Mouse (Mus musculus) forelimb bud, embryonic 11.5 days (tissue): ENCODE data around the gene F2.
"Not testable (repeated sequence)": the region's sequence is repeated elsewhere in the genome, so short reads cannot be mapped to it uniquely, and the experiment has no call there.

Experiments
- DNase-seq: peaks from one replicate; pipeline ENCODE4 v3.0.0-alpha.2; 2012; ENCODE audit warnings: low read depth, low spot score

The F2 gene

DNA sequence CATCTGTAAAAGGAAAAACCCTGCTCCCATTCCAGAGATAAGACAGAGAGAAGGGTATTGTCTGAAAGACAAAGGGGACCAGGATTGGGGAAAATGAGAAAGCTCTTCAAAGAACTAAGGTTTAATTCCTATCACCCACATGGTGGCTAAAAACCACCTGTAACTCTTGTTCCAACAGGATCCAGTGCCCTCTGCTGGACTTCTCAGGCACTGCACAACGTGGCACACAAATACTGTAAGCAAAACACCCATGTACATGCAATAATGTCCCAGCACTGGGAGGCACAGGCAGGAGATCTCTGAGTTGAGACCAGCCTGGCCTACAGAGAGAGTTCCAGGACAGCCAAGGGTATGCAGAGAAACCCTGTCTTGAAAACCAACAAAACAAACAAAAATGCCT is 10.5 kb upstream of the F2 start:
- peak; percentile 65 for DNase-seq

DNA sequence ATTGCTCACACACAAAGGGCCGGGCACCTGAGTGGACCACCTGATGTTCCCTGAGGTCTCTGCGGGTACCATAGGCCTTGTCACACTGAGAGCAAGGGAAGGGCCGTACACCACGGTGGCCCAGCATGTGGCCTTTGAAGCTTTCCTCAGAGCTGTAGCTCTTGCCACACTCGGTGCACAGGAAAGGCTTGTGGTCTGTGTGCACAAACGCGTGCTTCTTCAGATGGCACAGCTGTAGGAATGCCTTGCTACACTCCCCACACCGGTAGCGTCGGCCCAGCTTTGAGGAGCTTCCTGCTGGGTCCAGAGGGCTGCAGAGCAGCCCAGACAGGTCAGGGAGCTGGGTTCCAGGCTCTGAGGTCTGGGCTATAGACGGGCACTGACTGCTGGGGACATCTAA is 9.6 kb upstream of the F2 start:
- no peak for DNase-seq

DNA sequence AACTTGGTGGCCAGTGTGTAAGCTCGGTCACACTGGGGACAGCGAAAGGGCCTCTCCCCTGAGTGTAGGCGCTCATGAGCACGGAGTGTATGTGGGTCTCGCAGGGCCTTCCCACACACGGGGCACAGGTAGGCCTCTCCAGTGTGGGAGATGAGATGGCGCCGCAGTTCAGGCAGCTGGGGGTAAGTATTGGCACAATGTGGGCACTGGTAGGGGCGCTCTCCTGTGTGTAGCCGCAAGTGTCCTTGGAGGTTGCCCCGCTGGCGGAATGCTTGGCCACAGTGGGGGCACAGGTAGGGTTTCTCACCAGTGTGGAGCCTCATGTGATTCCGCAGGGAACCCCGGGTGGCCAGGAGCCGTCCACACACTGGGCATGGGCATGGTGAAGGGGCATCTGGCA is 9.1 kb upstream of the F2 start:
- no peak for DNase-seq

DNA sequence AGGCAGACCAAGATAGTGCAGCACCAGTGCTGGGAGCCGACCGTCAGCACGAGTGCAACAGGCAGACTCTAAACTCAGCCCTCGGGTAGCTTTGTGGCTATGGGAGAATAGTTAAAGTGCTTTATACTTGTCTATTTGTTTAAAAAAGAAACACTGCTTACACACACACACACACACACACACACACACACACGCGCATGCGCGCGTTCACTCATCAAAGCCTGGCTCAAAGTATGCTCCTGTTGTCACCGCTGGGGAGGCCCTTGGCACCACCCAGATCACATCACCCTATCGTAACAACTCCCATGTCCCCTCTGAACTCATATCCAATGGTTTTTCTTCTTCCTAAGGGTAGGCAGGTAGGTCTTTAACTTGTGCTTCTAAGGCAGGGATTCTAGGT is 7.8 kb upstream of the F2 start:
- no peak for DNase-seq

DNA sequence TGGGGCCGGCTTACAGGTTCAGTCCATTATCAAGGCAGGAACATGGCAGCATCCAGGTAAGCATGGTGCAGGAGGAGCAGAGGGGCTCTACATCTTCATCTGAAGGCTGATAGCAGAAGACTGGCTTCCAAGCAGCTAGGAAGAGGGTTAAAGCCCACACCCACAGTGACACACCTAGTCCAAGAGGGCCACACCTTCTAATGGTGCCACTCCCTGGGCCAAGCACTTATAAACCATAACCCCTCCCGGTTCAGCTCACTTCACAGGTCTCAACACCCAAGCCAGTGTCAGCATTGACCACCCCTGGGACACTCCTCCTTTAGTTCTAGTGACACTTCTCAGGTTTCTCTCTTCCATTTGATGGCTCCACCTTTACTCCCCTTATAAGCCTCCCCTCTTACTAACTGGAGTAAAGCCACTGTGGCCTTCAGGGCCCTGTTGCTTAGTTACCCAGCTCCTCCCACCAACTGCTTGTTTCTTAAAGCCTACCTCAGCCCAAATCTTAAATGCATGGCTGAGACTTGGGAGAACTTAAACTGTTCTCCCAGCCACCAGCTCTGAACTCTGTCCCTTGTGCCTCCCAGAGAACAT is 6.7 kb upstream of the F2 start:
- DNase-seq = no peak

DNA sequence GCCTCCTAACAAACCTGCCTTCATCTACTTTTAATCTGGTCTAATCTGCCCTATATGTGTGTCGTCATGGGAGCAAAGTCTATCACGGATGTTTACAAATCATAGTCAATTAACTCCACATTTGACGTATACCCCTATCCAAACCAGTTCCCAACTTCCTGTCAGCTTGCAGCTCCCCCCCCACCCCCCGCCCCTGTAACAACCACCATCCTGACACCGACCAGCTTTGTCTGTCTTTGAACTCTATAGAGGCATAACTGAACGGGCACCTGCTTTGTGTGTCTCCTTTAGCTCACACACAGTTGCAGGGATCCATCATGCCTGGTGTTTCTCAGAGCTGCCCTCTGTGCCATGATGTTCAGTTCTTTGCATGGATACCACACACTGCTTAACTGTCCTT is 2.7 kb upstream of the F2 start:
- no peak for DNase-seq

DNA sequence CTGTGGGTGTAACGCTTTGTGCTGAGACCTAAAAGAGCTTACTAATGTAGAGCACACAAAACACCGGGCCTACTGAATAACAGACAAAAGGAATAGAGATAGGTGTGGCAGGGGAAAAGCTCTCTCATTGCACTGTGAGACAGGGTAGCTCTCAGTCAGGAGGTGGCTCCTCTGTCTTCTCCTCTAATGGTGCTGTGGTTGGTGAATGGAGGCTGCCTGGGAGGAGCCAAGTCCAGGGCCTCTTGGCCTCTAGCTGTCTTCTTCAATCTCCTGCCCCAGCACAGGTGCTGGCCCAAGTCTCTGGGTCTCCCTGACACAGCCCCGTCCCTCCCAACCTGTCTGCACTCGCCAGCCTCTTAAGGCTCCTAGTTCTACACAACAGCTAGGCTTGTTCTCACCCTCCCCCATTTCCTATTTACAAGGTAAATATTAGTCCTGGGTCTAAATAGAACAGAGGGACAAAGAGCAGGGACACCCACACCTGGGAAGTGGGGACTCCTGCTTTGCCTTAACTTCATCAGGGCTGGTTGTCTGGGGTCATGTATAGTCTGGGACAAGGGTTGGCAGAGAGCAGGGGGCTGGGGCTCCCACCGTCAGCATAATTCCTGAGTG is 619 bp upstream of the F2 start:
- DNase-seq = no peak

DNA sequence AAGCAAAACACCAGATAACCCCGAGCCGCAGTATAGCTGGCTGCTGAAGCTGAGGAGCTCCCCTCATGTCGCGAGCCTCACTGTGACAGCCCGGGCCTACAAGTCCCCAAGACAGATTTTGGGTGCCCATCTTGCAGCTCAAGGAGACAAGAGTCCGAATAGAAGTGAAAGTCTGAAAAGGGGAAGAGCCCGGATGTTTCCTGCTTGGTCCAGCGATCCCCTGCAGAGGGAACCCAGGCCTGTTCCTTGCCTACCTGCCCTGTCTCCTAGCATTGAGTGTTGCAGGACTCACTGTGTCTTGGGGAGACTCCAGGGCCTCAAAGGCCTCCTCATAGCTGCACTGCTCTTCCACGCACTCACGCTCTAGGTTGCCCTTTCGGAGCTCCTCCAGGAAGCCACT is 728 bp downstream of the F2 start:
- no peak for DNase-seq

DNA sequence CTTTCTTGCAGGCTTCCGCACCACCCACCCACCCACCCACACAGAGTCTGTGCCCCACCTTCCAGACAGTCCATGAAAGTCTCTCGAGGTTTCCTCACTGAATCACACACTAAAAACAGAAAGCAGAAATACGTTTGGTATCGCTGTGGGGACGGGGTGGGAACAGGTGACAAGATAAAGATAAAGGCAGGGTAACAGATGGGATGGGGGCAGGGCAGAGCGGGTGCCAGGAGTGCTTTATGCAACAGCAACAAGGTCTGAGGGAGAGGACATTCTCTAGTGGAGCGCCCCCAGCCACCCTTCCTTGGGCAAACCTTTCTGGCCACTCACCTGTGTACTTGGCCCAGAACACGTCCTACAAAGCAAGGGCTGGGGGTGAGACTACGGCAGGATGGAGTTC is 1.4 kb downstream of the F2 start:
- no peak for DNase-seq

DNA sequence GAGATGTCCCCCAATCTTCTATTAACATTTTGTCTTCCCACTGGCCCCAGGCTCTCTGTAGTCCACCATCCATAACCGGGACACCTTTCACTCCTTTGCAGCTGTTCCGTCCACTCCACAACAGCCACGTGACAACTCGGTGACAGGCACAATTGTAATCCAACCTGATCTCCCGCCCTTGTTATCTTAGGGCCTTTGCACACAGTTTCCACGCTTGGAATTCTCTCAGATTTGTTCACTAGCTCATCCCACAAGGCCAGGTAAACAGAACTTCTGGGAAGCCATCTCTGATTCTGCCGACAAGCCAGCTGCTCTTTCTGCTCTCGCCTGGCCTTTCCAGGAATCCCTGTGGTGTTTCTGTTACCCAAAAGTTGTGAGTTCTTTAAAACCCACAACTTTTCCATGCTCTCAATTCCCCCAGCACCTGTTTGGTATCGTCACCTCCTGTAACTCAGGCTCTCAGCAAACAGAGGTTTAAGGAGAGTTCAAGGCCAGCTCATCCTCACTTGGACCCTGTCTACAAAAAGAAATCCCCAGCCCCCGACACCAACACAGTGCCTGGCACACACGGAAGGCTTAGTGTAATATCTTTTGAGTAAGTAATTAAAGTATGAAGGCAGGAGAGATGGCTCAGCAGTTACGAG is 2.8 kb downstream of the F2 start:
- DNase-seq = no peak

DNA sequence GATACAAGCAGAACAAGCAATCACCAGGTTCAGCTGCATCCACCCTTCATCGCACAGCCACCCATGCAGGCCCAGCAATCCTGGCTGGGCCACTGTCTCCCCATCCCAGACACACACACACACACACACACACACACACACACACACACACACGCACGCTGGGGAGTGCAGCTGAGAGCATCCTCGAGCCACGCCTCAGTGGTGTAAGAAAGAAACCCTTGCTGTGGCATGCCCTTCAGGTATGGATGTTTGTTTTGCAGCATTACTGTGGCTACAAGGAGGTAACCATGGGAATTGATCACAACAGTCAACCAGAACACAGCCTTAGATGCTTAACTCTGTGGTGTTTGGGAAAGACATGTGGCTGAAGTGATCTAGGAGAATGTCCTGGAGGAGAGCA is 3.9 kb downstream of the F2 start:
- DNase-seq = no peak

DNA sequence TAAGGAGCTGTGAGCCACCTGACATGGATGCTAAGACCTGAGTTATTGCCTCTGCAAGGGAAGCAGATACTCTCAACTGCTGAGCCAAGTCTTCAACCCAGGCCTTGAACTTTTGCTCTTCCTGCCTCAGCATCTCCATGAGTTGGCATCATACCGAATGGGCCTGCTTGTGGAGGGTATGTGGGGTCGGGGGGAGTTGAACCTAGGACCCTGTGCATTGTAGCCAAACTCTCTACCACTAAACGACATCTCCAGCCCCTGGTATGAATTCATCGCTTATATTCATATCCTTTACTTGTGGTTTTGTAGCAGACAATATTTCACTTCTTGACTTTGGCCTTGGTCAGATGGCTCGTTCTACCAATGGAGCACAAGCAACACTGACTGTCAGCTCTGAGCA is 4.4 kb downstream of the F2 start:
- DNase-seq = no peak

DNA sequence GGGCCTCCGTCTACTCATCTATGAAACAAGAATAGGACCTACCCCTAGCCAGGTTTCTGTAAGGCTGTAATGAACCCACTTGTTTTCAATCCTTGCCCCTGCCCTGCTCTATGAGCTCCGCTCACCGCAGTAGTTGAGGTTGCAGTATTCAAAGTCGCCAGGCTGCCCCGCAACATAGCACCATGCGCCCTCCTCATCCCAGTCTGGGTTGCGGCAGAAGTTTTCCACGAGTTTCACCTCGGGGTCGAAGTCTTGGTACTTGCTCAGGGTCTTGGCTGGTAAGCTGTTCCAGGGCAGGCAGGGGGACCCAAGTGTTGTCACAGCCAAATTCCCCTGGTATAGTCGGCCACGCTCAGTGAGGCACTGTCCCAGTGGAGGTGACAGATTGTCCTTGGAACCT is 5.8 kb downstream of the F2 start:
- no peak for DNase-seq

DNA sequence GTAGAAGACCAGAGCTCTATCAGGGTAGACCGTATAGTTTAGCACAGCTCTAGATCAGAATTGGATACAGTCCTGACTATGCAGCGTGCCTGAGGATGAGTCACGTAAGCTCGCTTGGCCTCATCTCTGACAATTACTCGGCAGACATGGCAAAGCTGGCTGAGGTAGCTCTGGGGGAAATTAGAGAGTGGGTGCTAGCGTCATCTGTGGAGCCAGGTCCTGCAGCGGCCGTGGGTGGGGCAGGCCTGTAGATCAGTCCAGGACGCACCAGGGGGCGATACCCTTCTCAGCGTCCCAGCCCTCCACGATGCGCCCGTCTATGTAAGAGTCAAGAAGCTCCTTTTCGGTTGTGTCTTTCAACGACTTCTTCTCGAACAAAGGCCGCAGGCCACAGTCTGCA is 6.5 kb downstream of the F2 start:
- DNase-seq = no peak

DNA sequence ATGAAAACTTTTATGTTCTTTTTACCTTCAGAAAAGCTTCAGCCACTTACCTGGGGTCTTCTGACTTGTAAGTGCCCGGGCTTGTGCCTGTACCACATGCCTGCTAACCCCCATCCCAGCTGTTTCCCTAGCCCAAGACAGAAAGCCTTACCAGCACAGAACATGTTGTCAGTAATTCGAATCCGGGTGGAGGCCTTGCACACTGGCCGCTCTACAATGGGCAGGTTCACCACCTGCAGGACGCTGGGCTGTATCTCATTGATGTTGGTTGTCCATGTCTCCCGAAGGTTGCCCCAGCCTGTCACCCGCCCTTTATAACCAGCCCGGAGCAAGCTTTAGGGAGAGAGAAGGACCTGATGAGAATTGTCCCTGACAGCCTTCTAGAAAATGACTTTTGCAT is 8.0 kb downstream of the F2 start:
- no peak for DNase-seq

DNA sequence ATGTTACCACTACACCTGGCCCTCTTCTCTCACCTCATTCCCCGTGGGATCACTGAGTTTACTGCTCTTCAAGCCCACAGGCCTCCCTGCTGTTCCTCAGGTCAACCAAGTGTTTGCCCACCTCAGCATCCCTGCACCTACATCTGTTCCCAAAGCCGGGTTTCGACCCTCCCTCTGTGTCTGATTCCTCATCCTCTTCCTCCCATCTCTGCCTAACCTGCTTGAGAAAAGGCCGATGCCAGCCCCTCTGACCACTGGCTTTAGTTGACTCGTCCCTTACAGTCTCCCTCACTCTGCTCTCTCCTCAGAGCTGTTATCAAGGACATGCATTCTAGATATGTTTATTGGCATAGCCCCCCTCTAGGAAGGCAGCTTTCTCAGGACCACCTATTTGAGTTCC is 8.7 kb downstream of the F2 start:
- no peak for DNase-seq

DNA sequence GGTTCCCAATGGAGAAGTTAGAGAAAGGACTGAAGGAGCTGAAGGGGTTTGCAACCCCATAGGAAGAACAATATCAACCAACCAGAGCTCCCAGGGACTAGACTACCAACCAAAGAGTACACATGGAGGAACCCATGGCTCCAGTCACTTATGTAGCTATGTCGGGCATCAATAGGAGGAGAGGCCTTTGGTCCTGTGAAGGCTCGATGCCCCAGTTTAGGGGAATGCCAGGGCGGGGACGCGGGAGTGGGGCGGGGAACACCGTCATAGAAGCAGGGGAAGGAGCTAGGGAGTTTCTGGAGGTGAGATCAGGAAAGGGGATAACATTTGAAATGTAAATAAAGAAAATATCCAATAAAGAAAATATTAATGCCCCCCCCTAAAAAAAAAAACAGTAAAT is 12.8 kb downstream of the F2 start:
- not testable (repeated sequence) for DNase-seq

DNA sequence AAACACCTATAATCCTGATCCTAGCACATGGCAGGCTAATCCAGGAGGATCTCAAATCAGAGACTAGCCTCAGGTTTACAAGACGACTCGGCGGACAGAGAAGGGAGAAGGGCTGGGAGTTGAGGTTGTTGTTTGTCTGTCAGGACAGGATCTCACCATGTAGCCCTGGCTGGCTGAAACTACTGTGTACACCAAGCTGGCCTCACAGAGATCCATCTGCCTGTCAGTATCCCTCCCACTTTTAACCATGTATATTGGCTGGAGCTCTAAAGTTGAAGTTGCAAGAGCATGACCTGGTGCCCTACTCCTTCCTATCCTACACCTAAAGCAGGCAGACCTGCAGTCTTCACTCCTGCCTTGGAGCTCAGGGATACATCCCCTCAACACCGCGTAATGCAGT is 13.9 kb downstream of the F2 start:
- DNase-seq = no peak

DNA sequence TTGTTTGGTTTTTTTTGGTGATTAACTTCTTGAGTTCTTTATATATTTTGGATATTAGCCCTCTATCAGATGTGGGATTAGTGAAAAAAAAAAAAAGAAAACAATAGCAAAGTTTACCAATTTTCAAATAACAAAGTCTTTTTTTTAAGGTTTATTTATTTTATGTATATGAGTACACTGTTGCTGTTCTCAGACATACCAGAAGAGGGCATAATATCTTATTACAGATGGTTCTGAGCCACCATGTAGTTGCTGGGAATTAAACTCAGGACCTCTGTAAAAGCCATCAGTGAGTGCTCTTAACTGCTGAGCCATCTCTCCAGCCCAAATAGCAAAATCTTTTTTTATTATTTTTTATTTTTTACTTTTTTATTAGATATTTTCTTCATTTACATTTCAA is 26.8 kb downstream of the F2 start:
- not testable (repeated sequence) for DNase-seq

DNA sequence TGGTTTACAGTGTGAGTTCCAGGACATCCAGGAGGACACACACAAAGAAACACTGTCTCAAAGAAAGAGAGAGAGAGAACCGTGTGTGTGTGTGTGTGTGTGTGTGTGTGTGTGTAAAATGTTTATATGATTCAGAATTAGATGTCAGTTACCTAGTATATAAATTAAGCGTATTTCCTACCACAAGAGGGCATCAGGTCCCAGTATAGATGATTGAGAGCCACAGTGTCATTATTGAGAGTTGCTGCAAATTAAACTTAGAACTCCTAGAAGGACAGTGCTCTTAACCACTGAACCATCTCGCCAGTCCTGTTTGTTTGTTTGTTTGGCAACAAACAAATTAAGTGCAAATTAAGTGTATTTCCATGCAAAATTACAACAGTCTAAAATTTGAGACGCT is 33.8 kb downstream of the F2 start:
- DNase-seq = no peak

DNA sequence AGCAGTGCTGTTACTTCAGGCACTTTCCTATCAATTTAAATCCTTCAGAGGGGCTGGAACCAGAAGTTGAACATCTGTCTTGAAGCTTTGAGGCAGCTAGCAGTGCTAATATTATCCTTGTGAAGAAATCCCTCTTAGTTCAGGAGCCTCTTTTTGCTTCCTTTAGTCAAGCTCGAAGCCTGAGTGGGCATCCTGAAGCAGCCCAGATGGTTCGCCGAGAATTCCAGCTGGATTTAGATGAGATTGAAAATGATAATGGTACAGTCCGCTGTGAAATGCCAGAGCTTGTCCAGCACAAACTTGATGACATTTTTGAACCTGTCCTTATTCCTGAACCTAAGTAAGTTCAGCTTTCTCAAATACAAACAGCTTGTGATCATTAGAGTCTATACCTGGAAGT is 35.7 kb downstream of the F2 start:
- DNase-seq = no peak

DNA sequence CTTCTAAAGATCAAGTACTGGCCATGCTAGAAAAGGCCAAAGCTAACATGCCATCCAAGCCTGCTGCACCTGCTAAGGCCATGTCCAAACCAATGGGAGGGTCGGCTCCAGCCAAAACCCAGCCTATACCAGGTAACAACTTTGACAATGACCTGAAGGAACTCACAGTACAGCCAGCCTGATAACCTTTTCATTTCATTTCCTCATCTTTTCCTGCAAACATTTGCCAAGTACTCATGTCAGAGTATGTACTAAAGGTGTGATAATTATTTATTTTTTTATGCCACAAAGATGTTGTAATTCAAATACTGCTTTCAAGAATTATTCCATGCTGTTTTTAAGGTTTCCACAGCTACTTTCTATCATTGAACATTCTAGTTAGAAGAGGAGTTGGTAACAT is 50.0 kb downstream of the F2 start:
- DNase-seq = no peak

DNA sequence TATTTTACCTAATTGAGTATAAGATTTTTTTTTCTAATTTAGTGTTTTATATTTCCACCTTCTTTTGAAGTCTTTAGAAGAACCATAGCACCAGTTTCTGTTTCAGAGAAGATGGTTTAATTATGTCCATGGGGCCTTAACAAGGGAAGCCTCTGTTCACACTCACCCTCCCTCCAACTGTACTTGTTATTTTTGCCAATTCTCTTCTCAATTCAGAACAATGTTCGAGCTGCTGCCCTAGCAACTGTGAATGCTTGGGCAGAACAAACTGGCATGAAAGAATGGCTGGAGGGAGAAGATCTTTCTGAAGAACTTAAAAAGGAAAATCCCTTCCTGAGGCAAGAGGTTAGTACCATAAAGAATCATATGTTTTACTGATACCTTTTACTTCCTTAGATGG is 55.3 kb downstream of the F2 start:
- no peak for DNase-seq
